8 mouse cellular contexts compared by ENCODE assay signal in the genomic region with DNA sequence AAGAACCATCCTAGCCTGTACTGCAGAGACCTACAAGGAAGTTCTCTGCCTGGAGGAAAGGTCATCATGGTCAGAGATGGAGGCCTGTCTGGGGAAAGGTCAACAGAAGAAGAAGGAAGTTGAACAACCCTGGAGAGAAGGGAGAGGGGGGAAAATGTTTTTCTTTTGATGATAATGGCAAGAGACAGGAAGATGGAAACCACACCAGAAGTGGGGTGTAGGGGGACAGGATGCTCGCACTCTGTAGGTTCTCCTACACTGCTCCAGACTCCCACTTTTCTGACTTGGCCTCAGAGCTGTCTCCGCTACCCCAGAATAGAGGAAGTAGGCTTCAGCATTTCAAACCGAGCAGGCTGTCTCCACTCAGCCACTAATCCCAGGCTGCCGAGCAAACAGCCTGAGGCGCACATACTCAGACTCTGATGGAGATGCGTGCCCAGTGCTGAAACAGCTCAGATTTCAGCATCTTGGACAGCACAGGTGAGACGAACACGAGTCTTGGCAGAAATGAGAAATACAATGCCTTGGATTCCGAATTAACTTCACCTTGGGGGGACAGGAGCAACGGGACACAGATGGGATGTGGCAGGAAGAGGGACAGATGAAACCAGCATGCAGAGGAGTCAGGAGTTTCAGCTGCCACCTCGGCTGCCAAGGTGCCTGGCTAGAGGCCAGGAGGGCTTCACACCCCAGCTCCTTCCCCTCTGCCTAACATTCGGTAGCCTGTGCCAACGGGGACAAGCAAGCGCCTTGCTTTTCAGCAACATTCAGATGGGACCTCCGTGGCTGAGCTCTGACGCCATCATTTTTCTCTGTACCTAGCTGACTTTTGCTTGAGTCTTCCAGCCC. TPM values are rescaled to one million over a fixed set of nuclear protein-coding genes. Genes with fewer than 3 reads are reported as not detected.
A peak's percentile ranks its signal among the peaks of the same experiment; 100 is the strongest.
DNase-seq lines count a peak whose midpoint lies in the region; ATAC-seq and TF ChIP-seq lines count a peak whose summit lies in the region.

No protein-coding gene starts in this region.

- DNase-seq in hindbrain, embryonic 11.5 days (ENCODE audit: low spot score) = no peak
- no peak for DNase-seq in hindbrain, embryonic 10.5 days (ENCODE audit: low spot score)
- DNase-seq in brain, adult 2 months (ENCODE audit: low read depth, low spot score) = peak; percentile 80
- DNase-seq in intestine, embryonic 14.5 days (ENCODE audit: low spot score) = peak; percentile 63
- DNase-seq in lung, embryonic 14.5 days = peak; percentile 50
- peak; percentile 12 for DNase-seq in retina, embryonic 14.5 days (ENCODE audit: low spot score)
- DNase-seq in spleen, adult 18-20 months = no peak

- H3K4me1 ChIP-seq in hindbrain, embryonic 11.5 days (replicated peaks; ENCODE audit: control insufficient read depth, insufficient read depth, low read length) = peaks cover 10% of the 10 kb centered on the region
- peaks cover 49% of the 10 kb centered on the region for H3K4me1 ChIP-seq in hindbrain, embryonic 10.5 days (replicated peaks)
- peaks cover 49% of the 10 kb centered on the region for H3K4me1 ChIP-seq in forebrain, embryonic 16.5 days (replicated peaks; ENCODE audit: control insufficient read depth, insufficient read depth, low read length)
- peaks cover 14% of the 10 kb centered on the region for H3K4me1 ChIP-seq in intestine, embryonic 14.5 days (replicated peaks; ENCODE audit: control insufficient read depth, insufficient read depth, low read length)
- H3K4me1 ChIP-seq in lung, embryonic 14.5 days (ENCODE audit: insufficient read depth) = no peaks in the 10 kb centered on the region

- H3K27me3 ChIP-seq in hindbrain, embryonic 11.5 days (ENCODE audit: control insufficient read depth, insufficient read depth, low read length) = no peaks in the 10 kb centered on the region
- H3K27me3 ChIP-seq in hindbrain, embryonic 10.5 days (ENCODE audit: insufficient read depth, poor library complexity, severe bottlenecking) = no peaks in the 10 kb centered on the region
- H3K27me3 ChIP-seq in forebrain, embryonic 16.5 days (replicated peaks; ENCODE audit: control insufficient read depth, insufficient read depth, low read length) = no peaks in the 10 kb centered on the region
- no peaks in the 10 kb centered on the region for H3K27me3 ChIP-seq in intestine, embryonic 14.5 days (replicated peaks; ENCODE audit: control insufficient read depth, insufficient read depth, low read length)
- H3K27me3 ChIP-seq in lung, embryonic 14.5 days (ENCODE audit: insufficient read depth, low read length) = no peaks in the 10 kb centered on the region

- H3K4me2 ChIP-seq in hindbrain, embryonic 11.5 days (replicated peaks; ENCODE audit: low read depth, low read length) = 0 out of 2 replicates have a peak overlapping the region, but pooled peaks have one; percentile 6
- peak overlapping the region; percentile 48 for H3K4me2 ChIP-seq in forebrain, embryonic 16.5 days (ENCODE audit: low read length)
- H3K4me2 ChIP-seq in intestine, embryonic 14.5 days (ENCODE audit: low read length) = peak overlapping the region; percentile 18; the same call in 1 of the 2 replicates
- peak overlapping the region; percentile 35 for H3K4me2 ChIP-seq in lung, embryonic 14.5 days

- no peak for ATAC-seq in hindbrain, embryonic 11.5 days (ENCODE audit: low FRiP score)
- ATAC-seq in forebrain, embryonic 16.5 days = peak; percentile 73
- 0 out of 2 replicates have a peak, but pooled peaks have one; percentile 33 for ATAC-seq in intestine, embryonic 14.5 days (replicated peaks; ENCODE audit: low FRiP score, low TSS enrichment, low read depth)
- ATAC-seq in lung, embryonic 14.5 days (ENCODE audit: insufficient read depth) = peak; percentile 21; the same call in 1 of the 2 replicates

- H3K9ac ChIP-seq in hindbrain, embryonic 11.5 days (ENCODE audit: low read depth, low read length) = 0 out of 2 replicates have a peak overlapping the region, but pooled peaks have one; percentile 3
- peak overlapping the region; percentile 33; the same call in 1 of the 2 replicates for H3K9ac ChIP-seq in forebrain, embryonic 16.5 days (replicated peaks; ENCODE audit: low read depth, low read length)
- H3K9ac ChIP-seq in intestine, embryonic 14.5 days (ENCODE audit: low read length) = no peak overlapping the region
- H3K9ac ChIP-seq in lung, embryonic 14.5 days = no peak overlapping the region

- H3K9me3 ChIP-seq in hindbrain, embryonic 11.5 days (ENCODE audit: control insufficient read depth, low read length) = no peaks in the 10 kb centered on the region
- no peaks in the 10 kb centered on the region for H3K9me3 ChIP-seq in hindbrain, embryonic 10.5 days
- no peaks in the 10 kb centered on the region for H3K9me3 ChIP-seq in forebrain, embryonic 16.5 days (ENCODE audit: control insufficient read depth, low read length)
- H3K9me3 ChIP-seq in intestine, embryonic 14.5 days (ENCODE audit: control insufficient read depth, low read length) = no peaks in the 10 kb centered on the region
- no peaks in the 10 kb centered on the region for H3K9me3 ChIP-seq in lung, embryonic 14.5 days (ENCODE audit: low read depth, low read length)

- WGBS in hindbrain, embryonic 11.5 days = 35% methylated on average over 16 of the region's 16 CpGs
- 36% methylated on average over 16 of the region's 16 CpGs for WGBS in hindbrain, embryonic 10.5 days
- 10% methylated on average over 16 of the region's 16 CpGs for WGBS in forebrain, embryonic 16.5 days
- 35% methylated on average over 16 of the region's 16 CpGs for WGBS in intestine, embryonic 14.5 days
- 27% methylated on average over 16 of the region's 16 CpGs for WGBS in lung, embryonic 14.5 days

- TF ChIP-seq CTCF in lung, embryonic 14.5 days (IDR thresholded peaks at IDR 0.05; ENCODE audit: low read depth) = no peak

- no peak overlapping the region for H3K4me3 ChIP-seq in hindbrain, embryonic 11.5 days (ENCODE audit: low read depth, low read length)
- no peak overlapping the region for H3K4me3 ChIP-seq in hindbrain, embryonic 10.5 days
- H3K4me3 ChIP-seq in forebrain, embryonic 16.5 days (replicated peaks; ENCODE audit: low read length) = peak overlapping the region; percentile 18
- H3K4me3 ChIP-seq in intestine, embryonic 14.5 days (ENCODE audit: low read depth, low read length) = no peak overlapping the region
- no peak overlapping the region for H3K4me3 ChIP-seq in lung, embryonic 14.5 days (ENCODE audit: low read depth, low read length)

- no peaks in the 10 kb centered on the region for H3K36me3 ChIP-seq in hindbrain, embryonic 11.5 days (ENCODE audit: control insufficient read depth, insufficient read depth, low read length)
- peaks cover 23% of the 10 kb centered on the region for H3K36me3 ChIP-seq in hindbrain, embryonic 10.5 days
- H3K36me3 ChIP-seq in forebrain, embryonic 16.5 days (ENCODE audit: control insufficient read depth, insufficient read depth) = no peaks in the 10 kb centered on the region
- peaks cover 32% of the 10 kb centered on the region for H3K36me3 ChIP-seq in intestine, embryonic 14.5 days (ENCODE audit: control insufficient read depth, insufficient read depth, low read length)
- peaks cover 53% of the 10 kb centered on the region for H3K36me3 ChIP-seq in lung, embryonic 14.5 days (ENCODE audit: insufficient read depth)

- no peak overlapping the region for H3K27ac ChIP-seq in hindbrain, embryonic 11.5 days (ENCODE audit: low read depth, low read length)
- H3K27ac ChIP-seq in hindbrain, embryonic 10.5 days = no peak overlapping the region
- H3K27ac ChIP-seq in forebrain, embryonic 16.5 days (ENCODE audit: low read length) = peak overlapping the region; percentile 75
- no peak overlapping the region for H3K27ac ChIP-seq in intestine, embryonic 14.5 days (ENCODE audit: low read depth)
- peak overlapping the region; percentile 3; the same call in 1 of the 2 replicates for H3K27ac ChIP-seq in lung, embryonic 14.5 days (ENCODE audit: low read depth)

RNA-seq across cellular contexts. Expression of a gene that starts 49.6 kb away (rescaled TPM):
- 16.0 and 22.8 TPM in 2 replicates for polyA plus RNA-seq in hindbrain, embryonic 11.5 days (2014; fragmentation: Nextera tagmentation; extraction: Ambion mirVana)
- 14.8 and 15.7 TPM in 2 replicates for polyA plus RNA-seq in hindbrain, embryonic 10.5 days (2016; fragmentation: Nextera tagmentation; extraction: Ambion mirVana)
- 6.6 and 9.8 TPM in 2 replicates for polyA plus RNA-seq in forebrain, embryonic 16.5 days (2015; fragmentation: Nextera tagmentation; extraction: Ambion mirVana)
- 26.5 and 30.3 TPM in 2 replicates for polyA plus RNA-seq in intestine, embryonic 14.5 days (2014; fragmentation: Nextera tagmentation; extraction: Ambion mirVana)
- polyA plus RNA-seq in lung, embryonic 14.5 days (2014; fragmentation: Nextera tagmentation; extraction: Ambion mirVana) = 55.3 and 57.7 TPM in 2 replicates

Comparison
In these comparisons a context has a peak if more than half of its experiments do, and no peak if none do; other contexts are left out.
1. DNase-seq: peak in brain, adult 2 months (single experiment), intestine, embryonic 14.5 days (single experiment), lung, embryonic 14.5 days (single experiment) and retina, embryonic 14.5 days (single experiment); none in hindbrain, embryonic 11.5 days (single experiment), hindbrain, embryonic 10.5 days (single experiment) and spleen, adult 18-20 months (0 of 2).
2. H3K27ac ChIP-seq: peak in forebrain, embryonic 16.5 days (single experiment) and lung, embryonic 14.5 days (single experiment); none in hindbrain, embryonic 11.5 days (single experiment), hindbrain, embryonic 10.5 days (single experiment) and intestine, embryonic 14.5 days (single experiment).
3. H3K9ac ChIP-seq: peak in hindbrain, embryonic 11.5 days (single experiment) and forebrain, embryonic 16.5 days (single experiment); none in intestine, embryonic 14.5 days (single experiment) and lung, embryonic 14.5 days (single experiment).
4. Peak in every context shown above with its lines, with median percentiles within 50 percentile points of each other: H3K4me2 ChIP-seq.